Mouse (Mus musculus) forebrain, embryonic 10.5 days (tissue): ENCODE results near the gene Adk. TPM values are rescaled to one million over a fixed set of nuclear protein-coding genes. Genes with fewer than 3 reads are reported as not detected.
"Not testable (repeated sequence)": the region's sequence is repeated elsewhere in the genome, so short reads cannot be mapped to it uniquely, and the experiment has no call there.

Experiments
- DNase-seq: peaks from one replicate; pipeline ENCODE4 v3.0.0-alpha.2; 2017; ENCODE audit warnings: low spot score; ENCODE audit errors: extremely low spot score
- H3K27ac ChIP-seq: fragments of 300-500 bp; sonication (generic); 2 replicates; pipeline ENCODE4 v1.5.1; 2016; ENCODE audit warnings: mild to moderate bottlenecking
- H3K27me3 ChIP-seq: fragments of 300-500 bp; sonication (generic); 2 replicates; pipeline ENCODE4 v1.6.1; 2016; ENCODE audit warnings: mild to moderate bottlenecking; ENCODE audit not compliant: poor library complexity, severe bottlenecking
- H3K36me3 ChIP-seq: fragments of 300-500 bp; sonication (generic); replicated peaks from 2 replicates; pipeline ENCODE4 v1.6.1; 2016; ENCODE audit warnings: mild to moderate bottlenecking, moderate library complexity
- H3K4me1 ChIP-seq: fragments of 300-500 bp; sonication (generic); 2 replicates; pipeline ENCODE4 v1.6.1; 2016
- H3K4me3 ChIP-seq: fragments of 300-500 bp; sonication (generic); 2 replicates; pipeline ENCODE4 v1.5.1; 2016; ENCODE audit warnings: mild to moderate bottlenecking, moderate library complexity
- H3K9me3 ChIP-seq: fragments of 300-500 bp; sonication (generic); 2 replicates; pipeline ENCODE4 v1.6.1; 2016; ENCODE audit warnings: mild to moderate bottlenecking, moderate library complexity
- WGBS: fragments of 180-500 bp; shearing (Covaris S2); methylation state at CpG from one replicate; pipeline ENCODE4 v1.1.7; 2016; 5-methylcytosine and 5-hydroxymethylcytosine counted together
- polyA plus RNA-seq: library from polyadenylated mRNA; unstranded; fragments of >200 nt; fragmentation: Nextera tagmentation; extraction: Ambion mirVana; gene quantifications from 2 replicates; pipeline ENCODE4 v1.2.1, GENCODE M21; 2016

Gene Adk
- polyA plus RNA-seq, 1 experiment from 2014 or later: 171 TPM

DNA sequence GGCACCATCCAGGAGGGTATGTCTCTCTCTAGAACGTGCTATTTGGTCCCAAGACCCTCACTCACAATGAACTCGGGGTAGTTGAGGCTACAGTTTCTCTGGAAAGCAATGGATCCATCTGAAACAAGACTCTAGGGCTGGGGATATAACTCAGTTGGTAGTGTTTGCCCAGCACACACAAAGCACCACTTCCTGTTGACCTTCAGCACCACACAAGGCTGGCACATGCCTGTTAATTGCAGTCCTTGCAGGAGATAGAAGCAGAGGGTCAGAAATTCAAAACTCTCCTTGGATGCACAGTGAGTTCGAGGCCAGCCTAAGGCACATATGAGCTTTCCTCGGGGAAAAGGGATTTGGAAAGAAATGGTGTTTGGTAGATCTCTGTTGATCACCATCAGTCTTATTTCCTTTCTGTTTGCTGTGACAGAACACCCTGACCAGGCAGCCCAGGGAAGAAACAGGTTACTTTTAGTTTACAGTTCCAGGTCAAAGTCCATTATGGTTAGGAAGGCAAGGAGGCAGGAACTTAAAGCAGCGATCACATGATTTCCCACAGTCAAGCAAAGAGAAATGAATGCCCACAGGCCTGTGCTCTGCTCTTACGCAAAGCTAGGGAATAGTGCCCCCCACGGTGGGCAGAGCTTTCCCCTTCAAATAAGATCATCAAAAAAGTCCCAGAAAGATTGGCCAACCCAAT lies 403.4 kb downstream of the Adk start:
- Histone ChIP-seq H3K4me1 (peaks cover 8% of the 10 kb centered on the region; the same call in 1 of the 2 replicates), H3K27me3 (no peaks in the 10 kb centered on the region), H3K4me3 (no peak overlapping the region), H3K36me3 (no peaks in the 10 kb centered on the region), H3K9me3 (no peaks in the 10 kb centered on the region), H3K27ac (no peak overlapping the region)
- no peak for DNase-seq
- WGBS: 92% methylated on average over 7 of the region's 7 CpGs

DNA sequence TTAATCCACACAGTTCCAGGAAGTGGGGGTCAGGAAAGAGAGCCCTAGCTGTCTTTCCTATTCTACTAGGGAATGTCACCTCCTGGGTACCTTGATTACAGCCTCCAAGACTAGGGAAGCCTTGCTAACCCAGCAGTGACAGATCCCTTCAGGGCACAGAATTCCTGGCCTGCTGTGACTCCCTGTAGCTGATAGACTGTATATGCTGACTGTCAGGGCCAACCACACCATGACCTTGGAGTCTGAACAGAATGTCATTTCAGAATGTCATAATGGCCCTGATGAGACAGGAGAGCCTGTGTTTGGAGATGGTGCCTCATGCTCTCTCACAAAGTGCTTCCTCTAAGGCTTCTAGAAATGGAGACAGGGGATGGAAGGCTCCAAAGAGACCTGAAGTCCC lies 404.2 kb downstream of the Adk start:
- H3K4me1 ChIP-seq: peaks cover 8% of the 10 kb centered on the region; the same call in 1 of the 2 replicates
- no peak overlapping the region for H3K27ac ChIP-seq
- no peak for DNase-seq
- H3K36me3 ChIP-seq: no peaks in the 10 kb centered on the region
- no peak overlapping the region for H3K4me3 ChIP-seq
- no peaks in the 10 kb centered on the region for H3K27me3 ChIP-seq
- no peaks in the 10 kb centered on the region for H3K9me3 ChIP-seq

DNA sequence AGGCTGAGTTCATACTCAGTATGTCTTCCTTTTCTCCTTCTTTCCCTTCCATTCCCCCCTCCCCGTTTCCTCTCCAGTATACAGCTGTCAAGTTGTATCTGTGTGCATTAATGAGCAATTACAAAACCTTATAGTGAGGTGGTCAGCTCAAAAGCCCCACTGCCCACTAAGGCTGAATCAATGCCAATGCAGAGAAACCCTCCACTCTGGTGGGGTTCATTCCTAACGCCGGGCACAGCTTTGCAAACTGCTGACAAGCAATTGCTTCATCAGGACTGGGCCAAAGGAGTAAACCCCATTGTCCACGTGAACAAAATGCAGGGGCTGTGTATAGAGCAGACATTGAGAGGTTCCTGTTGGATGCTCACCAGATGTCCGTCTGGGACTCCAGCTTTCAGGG lies 405.5 kb downstream of the Adk start:
- Histone ChIP-seq H3K27ac (no peak overlapping the region), H3K9me3 (no peaks in the 10 kb centered on the region), H3K4me3 (no peak overlapping the region), H3K36me3 (no peaks in the 10 kb centered on the region), H3K27me3 (no peaks in the 10 kb centered on the region), H3K4me1 (peaks cover 6% of the 10 kb centered on the region; the same call in 1 of the 2 replicates)
- 84% methylated on average over 5 of the region's 5 CpGs for WGBS
- no peak for DNase-seq

DNA sequence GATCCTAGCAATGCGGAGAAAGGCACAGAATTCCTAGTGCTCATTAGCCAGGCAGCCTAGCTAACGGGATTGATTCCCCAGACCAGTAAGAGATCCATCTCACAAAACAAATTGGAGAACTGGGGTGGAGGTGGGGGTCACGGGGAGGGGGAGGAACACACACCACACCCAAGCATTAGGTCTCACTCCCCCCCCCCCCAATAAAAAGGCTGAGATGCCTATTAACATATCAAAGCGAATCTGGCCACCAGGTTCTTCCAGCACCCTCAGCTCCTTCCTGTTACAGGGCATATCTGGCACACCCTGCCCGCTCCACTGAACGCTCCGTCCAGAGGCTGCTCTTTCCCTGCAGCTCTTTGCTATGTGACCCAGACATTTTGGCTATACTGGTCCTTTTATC lies 406.3 kb downstream of the Adk start:
- no peak overlapping the region for H3K27ac ChIP-seq
- peaks cover 6% of the 10 kb centered on the region; the same call in 1 of the 2 replicates for H3K4me1 ChIP-seq
- no peak for DNase-seq
- no peaks in the 10 kb centered on the region for H3K9me3 ChIP-seq
- no peaks in the 10 kb centered on the region for H3K27me3 ChIP-seq
- no peak overlapping the region for H3K4me3 ChIP-seq
- no peaks in the 10 kb centered on the region for H3K36me3 ChIP-seq
- WGBS: 91% methylated on average over 7 of the region's 7 CpGs

DNA sequence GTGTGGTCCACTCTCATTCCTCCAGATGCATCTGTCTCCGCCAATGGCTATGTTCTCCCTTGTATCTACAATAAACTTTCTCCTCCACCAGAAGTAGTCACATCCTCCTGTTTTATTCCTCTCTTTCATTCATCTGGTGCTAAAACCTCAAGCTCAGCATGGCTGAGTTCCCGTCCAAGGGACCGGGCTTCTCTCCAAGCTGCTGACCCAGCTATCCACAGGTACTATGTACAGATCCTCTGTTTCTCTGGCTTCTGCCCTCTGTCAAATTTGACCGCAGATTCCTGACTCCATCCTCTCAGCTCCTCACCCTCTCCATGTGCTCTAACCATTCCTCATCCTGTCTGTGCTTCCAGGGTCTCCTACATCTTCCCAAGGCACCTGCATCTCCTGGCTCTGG lies 406.8 kb downstream of the Adk start:
- Histone ChIP-seq H3K9me3 (no peaks in the 10 kb centered on the region), H3K36me3 (no peaks in the 10 kb centered on the region), H3K27me3 (no peaks in the 10 kb centered on the region), H3K27ac (peak overlapping the region; percentile 31; the same call in 1 of the 2 replicates), H3K4me1 (peaks cover 6% of the 10 kb centered on the region; the same call in 1 of the 2 replicates), H3K4me3 (no peak overlapping the region)
- WGBS: 92% methylated on average over 4 of the region's 4 CpGs
- no peak for DNase-seq

DNA sequence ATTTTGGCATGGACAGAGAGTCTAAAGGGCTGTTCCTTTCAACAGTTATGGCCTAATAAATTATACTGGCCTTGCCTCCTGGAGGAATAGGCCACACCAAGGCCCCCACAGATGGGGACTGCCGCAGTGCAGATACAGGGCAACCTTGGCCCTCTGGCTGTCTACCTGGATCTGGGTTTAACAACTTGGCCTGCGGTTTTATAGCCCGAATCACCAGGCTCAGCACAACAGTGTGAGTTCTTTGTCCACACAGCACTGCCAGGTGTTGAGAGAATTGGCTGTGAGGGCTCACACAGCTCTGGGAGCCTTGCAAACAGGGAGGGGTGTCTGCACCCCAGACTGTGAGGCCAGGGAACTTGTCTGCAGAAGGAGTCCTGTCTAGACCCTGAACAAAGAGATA lies 410.0 kb downstream of the Adk start:
- no peaks in the 10 kb centered on the region for H3K36me3 ChIP-seq
- H3K27ac ChIP-seq: no peak overlapping the region; the same call in 1 of the 2 replicates
- DNase-seq: no peak
- peaks cover 6% of the 10 kb centered on the region; the same call in 1 of the 2 replicates for H3K4me1 ChIP-seq
- no peaks in the 10 kb centered on the region for H3K9me3 ChIP-seq
- no peak overlapping the region for H3K4me3 ChIP-seq
- WGBS: 91% methylated on average over 3 of the region's 3 CpGs
- H3K27me3 ChIP-seq: no peaks in the 10 kb centered on the region

DNA sequence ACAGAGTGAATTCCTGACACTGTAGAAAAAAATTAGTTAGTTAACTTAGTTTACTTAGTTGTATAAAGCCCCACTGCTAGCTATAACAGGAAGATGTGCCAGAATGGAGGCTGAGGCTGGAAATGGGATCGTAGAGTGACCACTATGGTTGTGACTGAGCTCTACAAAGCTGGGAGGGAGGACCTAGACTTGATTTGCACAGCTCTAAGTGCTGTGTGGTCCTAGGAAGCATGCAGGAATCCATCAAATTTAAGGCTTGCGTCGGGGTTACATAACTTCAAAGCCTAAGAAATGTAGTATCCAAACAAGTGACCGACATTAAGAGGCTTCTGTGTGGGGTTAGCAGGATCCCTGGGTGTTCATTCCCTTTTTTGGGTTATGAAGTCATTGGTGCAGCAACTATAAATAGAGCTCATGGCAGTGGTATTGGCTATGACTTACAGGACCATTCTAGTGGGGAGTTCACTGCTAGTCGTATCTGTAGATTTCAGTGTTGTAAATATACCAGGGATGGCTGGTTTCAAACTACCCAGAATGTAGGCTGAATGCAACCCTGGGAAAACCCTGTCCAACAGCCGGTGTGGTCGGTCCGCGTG lies 410.8 kb downstream of the Adk start:
- Histone ChIP-seq H3K9me3 (no peaks in the 10 kb centered on the region), H3K36me3 (no peaks in the 10 kb centered on the region), H3K4me1 (peaks cover 6% of the 10 kb centered on the region; the same call in 1 of the 2 replicates), H3K27me3 (no peaks in the 10 kb centered on the region), H3K4me3 (no peak overlapping the region), H3K27ac (no peak overlapping the region)
- DNase-seq: no peak
- 91% methylated on average over 9 of the region's 9 CpGs for WGBS

DNA sequence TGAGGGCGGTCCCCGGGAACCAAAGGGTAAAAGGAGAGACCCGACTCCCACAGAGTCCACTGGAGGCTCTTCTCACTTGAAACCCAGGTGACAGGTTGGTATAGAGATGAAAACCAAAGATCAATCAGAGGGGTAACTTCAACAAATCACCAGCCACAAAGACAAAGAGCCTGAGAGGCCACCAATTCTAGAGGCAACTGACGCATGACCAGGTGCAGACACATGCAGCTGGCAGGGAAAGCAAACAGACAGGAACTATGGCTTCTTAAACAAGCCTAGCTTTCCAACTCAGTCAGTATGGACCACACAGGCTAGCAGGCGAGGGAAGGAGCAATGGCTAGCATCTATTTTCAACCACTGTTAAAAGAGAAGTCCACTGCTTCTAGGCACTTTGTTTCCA lies 418.0 kb downstream of the Adk start:
- no peak overlapping the region for H3K27ac ChIP-seq
- WGBS: 89% methylated on average over 5 of the region's 5 CpGs
- no peaks in the 10 kb centered on the region for H3K4me1 ChIP-seq
- H3K36me3 ChIP-seq: no peaks in the 10 kb centered on the region
- no peaks in the 10 kb centered on the region for H3K27me3 ChIP-seq
- no peak for DNase-seq
- no peak overlapping the region for H3K4me3 ChIP-seq
- H3K9me3 ChIP-seq: no peaks in the 10 kb centered on the region

DNA sequence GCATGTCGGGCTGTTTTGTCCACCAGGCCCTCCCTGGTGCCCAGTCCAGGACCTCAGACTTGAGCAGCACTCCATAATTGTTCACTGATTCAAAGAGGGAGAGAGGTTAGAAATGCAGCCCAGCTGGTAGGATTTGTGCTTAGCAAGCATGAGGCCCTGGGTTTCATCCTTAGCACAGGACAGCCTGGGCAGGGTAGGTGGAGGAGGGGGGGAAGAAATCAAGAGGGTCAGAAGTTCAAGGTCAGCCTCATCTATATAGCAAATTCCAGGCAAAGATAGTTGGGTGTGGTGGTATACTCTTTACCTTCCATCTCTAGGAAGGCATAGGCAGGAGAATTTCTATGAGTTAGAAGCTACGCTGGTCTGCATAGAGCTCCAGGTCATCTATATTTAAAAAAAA lies 419.6 kb downstream of the Adk start:
- Histone ChIP-seq H3K4me3 (no peak overlapping the region), H3K4me1 (peaks cover 4% of the 10 kb centered on the region; the same call in 1 of the 2 replicates), H3K27me3 (no peaks in the 10 kb centered on the region), H3K36me3 (no peaks in the 10 kb centered on the region), H3K27ac (peak overlapping the region; percentile 17; the same call in 1 of the 2 replicates), H3K9me3 (no peaks in the 10 kb centered on the region)
- no peak for DNase-seq
- 90% methylated on average over 2 of the region's 2 CpGs for WGBS

DNA sequence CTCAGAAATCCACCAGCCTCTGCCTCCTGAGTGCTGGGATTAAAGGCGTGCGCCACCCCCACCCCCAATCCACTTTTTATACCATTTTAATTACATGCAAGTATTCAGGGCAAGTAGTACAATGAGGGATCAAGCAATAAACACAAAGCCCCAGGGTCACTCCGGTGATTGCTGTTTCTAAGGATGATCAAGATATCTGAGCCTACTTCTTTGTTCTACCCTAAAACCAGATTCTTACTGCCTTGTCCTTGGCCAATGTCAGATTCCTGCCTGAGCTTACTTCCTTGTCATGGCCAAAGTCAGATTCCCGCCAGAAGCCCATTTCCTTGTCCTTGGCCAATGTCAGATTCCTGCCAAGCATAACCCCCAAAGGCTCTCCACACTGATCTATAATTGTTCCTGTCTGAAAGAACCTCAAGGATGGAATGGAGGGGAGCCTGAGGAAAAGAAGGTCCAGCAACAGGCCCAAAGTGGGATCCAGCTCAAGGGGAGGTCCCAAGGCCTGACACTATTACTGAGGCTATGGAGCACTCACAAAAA lies 422.3 kb downstream of the Adk start:
- not testable (repeated sequence) for H3K4me1 ChIP-seq, H3K9me3 ChIP-seq, H3K27me3 ChIP-seq, DNase-seq, H3K4me3 ChIP-seq, H3K36me3 ChIP-seq, H3K27ac ChIP-seq
- WGBS: 87% methylated on average over 4 of the region's 4 CpGs

DNA sequence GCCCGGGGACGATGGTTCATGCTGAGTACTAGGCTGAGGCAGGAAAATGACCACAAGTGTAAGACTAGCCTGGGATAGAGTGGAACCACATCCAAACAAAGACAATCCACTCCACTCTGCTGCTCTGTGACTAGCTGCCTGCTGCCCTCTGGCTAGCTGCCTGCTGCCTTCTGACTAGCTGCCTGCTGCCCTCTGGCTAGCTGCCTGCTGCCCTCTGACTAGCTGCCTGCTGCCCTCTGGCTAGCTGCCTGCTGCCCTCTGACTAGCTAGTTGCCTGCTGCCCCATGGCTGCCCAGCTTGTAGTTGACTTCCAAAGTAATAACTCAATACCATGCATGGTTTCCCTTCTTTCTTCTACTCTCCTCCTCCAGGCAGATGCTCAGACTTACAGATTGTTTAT lies 424.8 kb downstream of the Adk start:
- DNase-seq: no peak
- no peaks in the 10 kb centered on the region for H3K9me3 ChIP-seq
- H3K4me3 ChIP-seq: no peak overlapping the region
- WGBS: 95% methylated on average over 2 of the region's 2 CpGs
- peaks cover 4% of the 10 kb centered on the region; the same call in 1 of the 2 replicates for H3K4me1 ChIP-seq
- H3K36me3 ChIP-seq: no peaks in the 10 kb centered on the region
- no peak overlapping the region for H3K27ac ChIP-seq
- no peaks in the 10 kb centered on the region for H3K27me3 ChIP-seq

DNA sequence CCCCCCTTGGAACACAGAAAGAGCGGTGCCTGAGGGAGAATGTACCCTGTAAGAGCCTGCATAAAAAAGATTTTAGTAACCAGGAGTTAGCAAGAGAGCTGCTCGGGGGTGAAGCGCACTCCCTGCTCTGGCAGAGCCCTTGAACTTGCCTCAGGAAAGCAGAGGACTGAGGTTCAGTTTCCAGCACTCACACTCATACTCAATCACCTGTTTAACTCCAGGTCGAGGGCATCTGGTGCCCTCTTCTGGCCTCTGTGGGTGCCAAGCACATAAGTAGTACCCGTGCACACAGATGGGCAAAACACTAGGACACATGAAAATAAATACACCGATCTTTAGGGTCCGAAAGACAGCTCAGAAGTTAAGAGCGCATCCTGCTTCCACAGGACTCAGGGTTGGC lies 427.2 kb downstream of the Adk start:
- no peak overlapping the region for H3K27ac ChIP-seq
- H3K4me1 ChIP-seq: peaks cover 4% of the 10 kb centered on the region; the same call in 1 of the 2 replicates
- no peak for DNase-seq
- no peaks in the 10 kb centered on the region for H3K9me3 ChIP-seq
- no peaks in the 10 kb centered on the region for H3K27me3 ChIP-seq
- 95% methylated on average over 8 of the region's 8 CpGs for WGBS
- H3K36me3 ChIP-seq: no peaks in the 10 kb centered on the region
- no peak overlapping the region for H3K4me3 ChIP-seq

DNA sequence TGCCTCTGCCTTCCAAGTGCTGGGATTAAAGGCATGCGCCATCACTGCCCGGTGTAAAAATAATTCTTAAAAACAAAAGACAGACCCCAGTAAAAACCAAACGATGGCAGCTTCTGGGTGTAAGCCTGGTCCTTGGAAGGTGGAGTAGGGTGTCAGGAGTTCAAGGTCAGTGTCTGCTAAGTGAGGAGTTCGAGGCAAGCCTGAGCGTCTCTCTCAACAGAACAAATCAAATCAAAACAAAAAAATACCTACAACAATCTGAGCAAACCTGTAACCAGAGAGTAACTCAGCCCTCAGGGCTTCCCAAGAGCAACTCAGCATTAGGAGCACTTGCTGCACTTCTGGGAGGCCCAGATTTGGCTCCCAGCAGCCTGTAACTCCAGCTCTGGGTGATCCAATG lies 427.8 kb downstream of the Adk start:
- no peaks in the 10 kb centered on the region for H3K36me3 ChIP-seq
- H3K4me3 ChIP-seq: no peak overlapping the region
- no peaks in the 10 kb centered on the region for H3K27me3 ChIP-seq
- peak overlapping the region; percentile 51; the same call in 1 of the 2 replicates for H3K27ac ChIP-seq
- DNase-seq: no peak
- peaks cover 4% of the 10 kb centered on the region; the same call in 1 of the 2 replicates for H3K4me1 ChIP-seq
- 93% methylated on average over 5 of the region's 5 CpGs for WGBS
- H3K9me3 ChIP-seq: no peaks in the 10 kb centered on the region
